Mouse (Mus musculus): ENCODE measurements around the gene 4922502D21Rik. TPM values are rescaled to one million over a fixed set of nuclear protein-coding genes. Genes with fewer than 3 reads are reported as not detected.
A peak's percentile ranks its signal among the peaks of the same experiment; 100 is the strongest.

The 4922502D21Rik gene
- polyA plus RNA-seq, 1 experiment = not detected

DNA sequence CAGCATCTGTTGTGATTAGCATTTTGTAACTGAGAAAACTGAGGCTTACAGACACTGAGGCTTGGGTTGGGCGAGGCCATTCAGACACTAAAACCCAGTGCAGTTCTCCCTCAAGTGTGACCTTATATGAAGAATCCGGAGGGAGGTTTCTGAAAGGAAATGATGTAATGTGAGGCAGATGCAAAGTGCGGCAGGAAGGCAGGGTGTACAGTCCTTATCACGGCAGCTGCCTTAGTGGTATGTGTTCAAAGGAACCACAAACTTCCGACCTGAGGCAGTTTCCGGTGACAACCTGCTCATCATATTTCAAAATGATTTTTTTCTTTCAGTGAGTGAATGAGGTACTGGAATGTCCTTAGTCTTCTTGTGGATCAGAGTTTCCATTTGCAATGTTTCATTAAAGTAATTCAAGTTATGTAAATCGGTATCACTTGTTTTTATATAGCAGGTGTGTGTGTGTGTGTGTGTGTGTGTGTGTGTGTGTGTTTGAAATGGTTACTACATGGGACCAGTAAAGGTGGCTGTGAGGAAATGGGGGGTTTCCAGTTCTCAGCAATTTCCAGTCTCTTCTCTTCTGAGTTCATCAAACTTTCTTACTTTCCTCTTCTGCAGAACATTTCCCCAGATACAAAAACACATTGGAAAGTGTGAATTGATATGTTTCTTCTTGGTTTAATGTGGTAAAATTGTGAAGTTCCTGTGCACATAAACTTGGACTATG is 47.1 kb downstream of the 4922502D21Rik start:
- H3K27ac ChIP-seq (ENCODE audit: control insufficient read depth, insufficient read depth, low read depth, low read length, poor library complexity) = no peak overlapping the region
- no peak overlapping the region for H3K4me3 ChIP-seq (replicated peaks; ENCODE audit: control insufficient read depth, low read depth, low read length)
- TF ChIP-seq CTCF (IDR thresholded peaks at IDR 0.05; ENCODE audit: control insufficient read depth, insufficient read depth, low read length) (no peak), POLR2A (IDR thresholded peaks at IDR 0.05; ENCODE audit: borderline replicate concordance, control insufficient read depth, low read depth, low read length) (no peak)
- no peaks in the 10 kb centered on the region; the same call in 1 of the 2 replicates for H3K4me1 ChIP-seq (ENCODE audit: control insufficient read depth, insufficient read depth, low read length)
- WGBS = 3% methylated on average over 7 of the region's 7 CpGs

- 48% methylated on average over 3 of the region's 3 CpGs for WGBS
- Histone ChIP-seq H3K4me1 (ENCODE audit: control insufficient read depth, insufficient read depth, low read length) (no peaks in the 10 kb centered on the region; the same call in 1 of the 2 replicates), H3K27ac (ENCODE audit: control insufficient read depth, insufficient read depth, low read depth, low read length, poor library complexity) (no peak overlapping the region), H3K4me3 (replicated peaks; ENCODE audit: control insufficient read depth, low read depth, low read length) (no peak overlapping the region)
- TF ChIP-seq POLR2A (IDR thresholded peaks at IDR 0.05; ENCODE audit: borderline replicate concordance, control insufficient read depth, low read depth, low read length) (no peak), CTCF (IDR thresholded peaks at IDR 0.05; ENCODE audit: control insufficient read depth, insufficient read depth, low read length) (no peak)
Observed at GRCm38 (mm10) chr6:129283271-129283670, 48.3 kb downstream of the 4922502D21Rik start.

- Histone ChIP-seq H3K27ac (ENCODE audit: control insufficient read depth, insufficient read depth, low read depth, low read length, poor library complexity) (no peak overlapping the region), H3K4me1 (ENCODE audit: control insufficient read depth, insufficient read depth, low read length) (peaks cover 3% of the 10 kb centered on the region), H3K4me3 (replicated peaks; ENCODE audit: control insufficient read depth, low read depth, low read length) (no peak overlapping the region)
- TF ChIP-seq POLR2A (IDR thresholded peaks at IDR 0.05; ENCODE audit: borderline replicate concordance, control insufficient read depth, low read depth, low read length) = no peak
- 58% methylated on average over 2 of the region's 2 CpGs for WGBS
Observed at GRCm38 (mm10) chr6:129276483-129276882, 55.1 kb downstream of the 4922502D21Rik start.

DNA sequence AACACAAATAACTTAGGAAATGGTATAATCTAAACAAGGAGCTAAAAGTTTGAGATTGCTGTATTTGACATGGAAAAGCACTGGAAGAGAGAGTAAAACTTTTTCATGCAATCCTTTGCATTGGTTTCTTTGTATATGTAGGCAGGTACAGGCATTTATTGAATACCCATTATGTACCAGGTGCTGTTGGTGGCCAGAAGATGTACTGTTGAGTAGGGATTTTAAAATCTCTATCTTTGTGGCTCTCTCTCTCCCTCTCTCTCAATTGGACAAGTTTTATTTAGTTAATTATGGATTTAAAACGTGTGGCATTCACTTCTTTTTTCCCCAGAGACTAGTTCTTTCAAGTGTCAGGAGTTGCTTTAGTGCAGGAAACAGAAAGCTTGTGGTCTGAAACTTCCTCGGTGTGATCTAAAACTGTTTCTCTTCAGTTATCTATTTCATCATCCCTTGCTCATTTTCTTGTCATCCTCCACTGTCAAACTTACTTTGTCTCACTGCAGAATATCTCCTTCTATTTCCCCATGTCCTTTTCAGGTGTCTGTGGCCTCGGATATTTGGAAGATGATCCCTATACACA is 55.9 kb downstream of the 4922502D21Rik start:
- Histone ChIP-seq H3K27ac (ENCODE audit: control insufficient read depth, insufficient read depth, low read depth, low read length, poor library complexity) (no peak overlapping the region), H3K4me3 (replicated peaks; ENCODE audit: control insufficient read depth, low read depth, low read length) (no peak overlapping the region)

GRCm38 (mm10) chr6:129275220-129275619 is 56.4 kb downstream of the 4922502D21Rik start, which contains the start of gene Cd69:
Gene Cd69, minus strand, starts transcription at chr6:129275436.
- H3K4me1 ChIP-seq (ENCODE audit: control insufficient read depth, insufficient read depth, low read length) = peaks cover 3% of the 10 kb centered on the region
- 3% methylated on average over 9 of the region's 9 CpGs for WGBS
- TF ChIP-seq CTCF (IDR thresholded peaks at IDR 0.05; ENCODE audit: control insufficient read depth, insufficient read depth, low read length) (no peak), POLR2A (IDR thresholded peaks at IDR 0.05; ENCODE audit: borderline replicate concordance, control insufficient read depth, low read depth, low read length) (0 out of 2 replicates have a peak, but pooled peaks have one; percentile 46)
- no peak within 1 kb of the TSS for H3K27ac ChIP-seq (ENCODE audit: control insufficient read depth, insufficient read depth, low read depth, low read length, poor library complexity)
- H3K4me3 ChIP-seq (replicated peaks; ENCODE audit: control insufficient read depth, low read depth, low read length) = peak within 1 kb of the TSS; percentile 55

More for the DNA sequence above, 55.9 kb downstream of the 4922502D21Rik start:
- WGBS = 3% methylated on average over 3 of the region's 3 CpGs
- peaks cover 3% of the 10 kb centered on the region for H3K4me1 ChIP-seq (ENCODE audit: control insufficient read depth, insufficient read depth, low read length)
- TF ChIP-seq POLR2A (IDR thresholded peaks at IDR 0.05; ENCODE audit: borderline replicate concordance, control insufficient read depth, low read depth, low read length) (no peak), CTCF (IDR thresholded peaks at IDR 0.05; ENCODE audit: control insufficient read depth, insufficient read depth, low read length) (no peak)

- Histone ChIP-seq H3K4me1 (ENCODE audit: control insufficient read depth, insufficient read depth, low read length) (peaks cover 3% of the 10 kb centered on the region), H3K27ac (ENCODE audit: control insufficient read depth, insufficient read depth, low read depth, low read length, poor library complexity) (no peak overlapping the region), H3K4me3 (replicated peaks; ENCODE audit: control insufficient read depth, low read depth, low read length) (peak overlapping the region; percentile 45)
- TF ChIP-seq CTCF (IDR thresholded peaks at IDR 0.05; ENCODE audit: control insufficient read depth, insufficient read depth, low read length) (no peak), POLR2A (IDR thresholded peaks at IDR 0.05; ENCODE audit: borderline replicate concordance, control insufficient read depth, low read depth, low read length) (no peak)
- WGBS = 25% methylated on average over 2 of the region's 2 CpGs
Observed at GRCm38 (mm10) chr6:129274476-129274875, 57.1 kb downstream of the 4922502D21Rik start.

GRCm38 (mm10) chr6:129273662-129274061 is 57.9 kb downstream of the 4922502D21Rik start:
- TF ChIP-seq POLR2A (IDR thresholded peaks at IDR 0.05; ENCODE audit: borderline replicate concordance, control insufficient read depth, low read depth, low read length) = no peak
- no peak for TF ChIP-seq CTCF (IDR thresholded peaks at IDR 0.05; ENCODE audit: control insufficient read depth, insufficient read depth, low read length)
- Histone ChIP-seq H3K4me1 (ENCODE audit: control insufficient read depth, insufficient read depth, low read length) (peaks cover 3% of the 10 kb centered on the region), H3K4me3 (replicated peaks; ENCODE audit: control insufficient read depth, low read depth, low read length) (peak overlapping the region; percentile 37), H3K27ac (ENCODE audit: control insufficient read depth, insufficient read depth, low read depth, low read length, poor library complexity) (no peak overlapping the region)
- WGBS = 17% methylated on average over 3 of the region's 3 CpGs

Other genes with a start within 250 kb of the 4922502D21Rik start
- 0.75 TPM in 1 of 2 replicates, not detected in the other for gene Clec2e, start 230.9 kb downstream of the 4922502D21Rik start, polyA plus RNA-seq (2011; ENCODE audit: insufficient read depth, insufficient read length, low replicate concordance, missing spikeins)
- gene Clec2d, start 151.2 kb downstream of the 4922502D21Rik start, polyA plus RNA-seq (2011; ENCODE audit: insufficient read depth, insufficient read length, low replicate concordance, missing spikeins) = 57.9 and 122 TPM in 2 replicates
- gene Cd69, start 56.4 kb downstream of the 4922502D21Rik start, polyA plus RNA-seq (2011; ENCODE audit: insufficient read depth, insufficient read length, low replicate concordance, missing spikeins) = 4.8 and 4.9 TPM in 2 replicates
- 45.9 and 106 TPM in 2 replicates for gene Clec12a, start 10.9 kb upstream of the 4922502D21Rik start, polyA plus RNA-seq (2011; ENCODE audit: insufficient read depth, insufficient read length, low replicate concordance, missing spikeins)
- not detected in 2 replicates for gene Clec12b, start 54.1 kb upstream of the 4922502D21Rik start, polyA plus RNA-seq (2011; ENCODE audit: insufficient read depth, insufficient read length, low replicate concordance, missing spikeins)
- gene Clec1b, start 65.5 kb upstream of the 4922502D21Rik start, polyA plus RNA-seq (2011; ENCODE audit: insufficient read depth, insufficient read length, low replicate concordance, missing spikeins) = 62.2 and 127 TPM in 2 replicates
- 3.7 and 19.0 TPM in 2 replicates for gene Clec9a, start 77.1 kb upstream of the 4922502D21Rik start, polyA plus RNA-seq (2011; ENCODE audit: insufficient read depth, insufficient read length, low replicate concordance, missing spikeins)
- 0.30 TPM in 1 of 2 replicates, not detected in the other for gene Clec1a, start 120.2 kb upstream of the 4922502D21Rik start, polyA plus RNA-seq (2011; ENCODE audit: insufficient read depth, insufficient read length, low replicate concordance, missing spikeins)
- gene Olr1, start 175.4 kb upstream of the 4922502D21Rik start, polyA plus RNA-seq (2011; ENCODE audit: insufficient read depth, insufficient read length, low replicate concordance, missing spikeins) = 7.5 and 12.6 TPM in 2 replicates
- gene Tmem52b, start 180.8 kb upstream of the 4922502D21Rik start, polyA plus RNA-seq (2011; ENCODE audit: insufficient read depth, insufficient read length, low replicate concordance, missing spikeins) = not detected in 2 replicates
- 31.0 and 44.3 TPM in 2 replicates for gene Gabarapl1, start 201.4 kb upstream of the 4922502D21Rik start, polyA plus RNA-seq (2011; ENCODE audit: insufficient read depth, insufficient read length, low replicate concordance, missing spikeins)
- 1.8 and 3.8 TPM in 2 replicates for gene Klre1, start 246.1 kb upstream of the 4922502D21Rik start, polyA plus RNA-seq (2011; ENCODE audit: insufficient read depth, insufficient read length, low replicate concordance, missing spikeins)

All from bone marrow, adult 2 months (tissue).